Mouse (Mus musculus): Measurements from ENCODE around the gene Pi4kb. TPM values are rescaled to one million over a fixed set of nuclear protein-coding genes. Genes with fewer than 3 reads are reported as not detected.
"Not testable (repeated sequence)": the region's sequence is repeated elsewhere in the genome, so short reads cannot be mapped to it uniquely, and the experiment has no call there.

The Pi4kb gene
- polyA plus RNA-seq, 1 experiment from 2014 or later: 25.0 TPM

DNA sequence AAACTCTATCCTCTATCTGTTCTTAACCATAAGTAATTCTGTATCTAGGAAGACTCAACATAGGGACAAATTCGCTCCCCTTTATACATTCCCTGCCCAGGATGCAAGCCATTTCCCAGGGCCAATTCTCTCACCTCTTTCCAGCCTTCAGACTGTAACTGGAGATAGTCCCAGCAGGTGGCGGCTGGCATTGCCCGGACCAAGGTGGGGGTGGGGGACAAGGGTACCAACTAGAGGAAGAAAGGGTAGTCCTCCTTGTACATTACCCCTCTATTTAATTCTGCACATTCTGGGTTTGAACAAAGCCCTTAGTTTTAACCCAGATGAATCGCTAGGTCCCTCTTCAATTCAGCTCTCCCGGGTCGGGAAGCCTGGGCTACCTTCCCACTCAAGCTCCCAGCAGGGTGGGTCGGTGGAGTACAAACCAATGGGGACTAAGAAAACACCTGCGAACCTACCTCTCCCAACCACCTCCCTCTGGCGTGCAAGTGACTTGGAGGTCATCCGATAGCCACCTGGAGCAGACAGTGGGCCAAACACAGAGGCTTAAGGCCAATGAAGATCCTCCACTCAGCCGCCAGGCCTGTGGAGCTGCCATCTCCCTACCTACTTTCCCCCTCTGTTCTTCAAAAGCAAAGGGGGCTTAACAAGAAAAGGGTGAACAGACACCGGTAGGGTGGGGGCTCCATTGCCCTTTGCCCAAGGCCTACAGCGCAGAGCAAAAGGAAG is 39.3 kb downstream of the Pi4kb start:
- WGBS: 14% methylated on average over 13 of the region's 13 CpGs
- no peaks in the 10 kb centered on the region for H3K9me3 ChIP-seq (ENCODE audit: control insufficient read depth, low read length)
- peaks cover 17% of the 10 kb centered on the region for H3K4me1 ChIP-seq (ENCODE audit: control insufficient read depth, insufficient read depth, low read length)
- H3K36me3 ChIP-seq (ENCODE audit: control insufficient read depth, insufficient read depth, low read length): peaks cover 26% of the 10 kb centered on the region
- peak overlapping the region; percentile 67 for H3K9ac ChIP-seq (ENCODE audit: low read length)
- DNase-seq (ENCODE audit: low spot score) (no peak), ATAC-seq (ENCODE audit: insufficient number of reproducible peaks, low FRiP score, low TSS enrichment, low read depth) (no peak)
- H3K4me3 ChIP-seq (ENCODE audit: low read depth, low read length): peak overlapping the region; percentile 89
- no peak overlapping the region for H3K27ac ChIP-seq (replicated peaks; ENCODE audit: low read depth, low read length)
- H3K27me3 ChIP-seq (ENCODE audit: control insufficient read depth, insufficient read depth, low read length): no peaks in the 10 kb centered on the region
- peak overlapping the region; percentile 71 for H3K4me2 ChIP-seq (ENCODE audit: low read depth, severe bottlenecking)

DNA sequence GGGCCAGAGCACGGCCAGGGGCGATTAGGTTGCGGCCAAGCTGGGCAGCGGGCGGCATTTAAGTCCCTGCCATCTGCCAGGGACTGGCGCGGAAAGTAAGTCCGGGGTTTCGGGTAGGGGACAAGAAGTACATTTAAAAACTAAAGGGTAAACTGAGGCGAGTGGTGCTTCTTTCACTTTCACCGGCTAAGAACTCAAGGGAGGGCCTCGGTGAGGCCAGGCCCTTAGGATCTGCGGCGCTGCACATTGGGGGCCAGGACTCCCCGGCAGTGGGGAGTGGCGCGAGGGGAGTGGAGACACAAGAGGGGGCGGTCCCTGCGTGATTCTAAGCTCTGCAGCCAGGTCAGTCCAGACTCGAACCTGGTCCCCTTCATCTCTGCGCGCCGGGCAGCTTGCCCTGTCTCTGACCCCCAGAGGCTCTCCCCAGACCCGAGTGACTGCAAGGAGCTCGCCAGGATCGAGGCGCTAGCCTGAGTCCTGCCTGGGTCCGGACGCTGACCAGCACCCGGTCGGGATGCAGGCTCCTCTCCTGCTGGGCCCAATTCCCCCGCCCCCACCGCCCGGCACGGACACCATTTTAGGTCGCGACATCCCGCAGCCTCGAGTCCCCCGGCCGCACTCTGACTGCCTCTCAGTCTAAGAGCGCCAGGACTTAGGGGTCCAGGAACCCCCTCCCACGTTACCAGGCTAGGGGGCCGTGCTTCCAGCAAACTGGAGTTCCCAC is 40.1 kb downstream of the Pi4kb start:
- peaks cover 17% of the 10 kb centered on the region for H3K4me1 ChIP-seq (ENCODE audit: control insufficient read depth, insufficient read depth, low read length)
- H3K9ac ChIP-seq (ENCODE audit: low read length): peak overlapping the region; percentile 67
- H3K4me3 ChIP-seq (ENCODE audit: low read depth, low read length): peak overlapping the region; percentile 89
- H3K27ac ChIP-seq (replicated peaks; ENCODE audit: low read depth, low read length): peak overlapping the region; percentile 82
- ATAC-seq (ENCODE audit: insufficient number of reproducible peaks, low FRiP score, low TSS enrichment, low read depth) (peak; percentile 13; the same call in 1 of the 2 replicates), DNase-seq (ENCODE audit: low spot score) (no peak)
- peaks cover 24% of the 10 kb centered on the region for H3K36me3 ChIP-seq (ENCODE audit: control insufficient read depth, insufficient read depth, low read length)
- no peaks in the 10 kb centered on the region for H3K27me3 ChIP-seq (ENCODE audit: control insufficient read depth, insufficient read depth, low read length)
- no peaks in the 10 kb centered on the region for H3K9me3 ChIP-seq (ENCODE audit: control insufficient read depth, low read length)
- WGBS: under 1% methylated on average over 44 of the region's 44 CpGs
- H3K4me2 ChIP-seq (ENCODE audit: low read depth, severe bottlenecking): peak overlapping the region; percentile 71

- 0% methylated on average over 36 of the region's 37 CpGs for WGBS
- H3K4me1 ChIP-seq (ENCODE audit: control insufficient read depth, insufficient read depth, low read length): peaks cover 17% of the 10 kb centered on the region
- H3K4me3 ChIP-seq (ENCODE audit: low read depth, low read length): peak within 1 kb of the TSS; percentile 89
- H3K27me3 ChIP-seq (ENCODE audit: control insufficient read depth, insufficient read depth, low read length): no peaks in the 10 kb centered on the region
- H3K4me2 ChIP-seq (ENCODE audit: low read depth, severe bottlenecking): peak within 1 kb of the TSS; percentile 75
- H3K27ac ChIP-seq (replicated peaks; ENCODE audit: low read depth, low read length): peak within 1 kb of the TSS; percentile 95
- ATAC-seq (ENCODE audit: insufficient number of reproducible peaks, low FRiP score, low TSS enrichment, low read depth) (peak; percentile 99), DNase-seq (ENCODE audit: low spot score) (peak; percentile 99)
- no peaks in the 10 kb centered on the region for H3K9me3 ChIP-seq (ENCODE audit: control insufficient read depth, low read length)
- H3K36me3 ChIP-seq (ENCODE audit: control insufficient read depth, insufficient read depth, low read length): peaks cover 18% of the 10 kb centered on the region
- peak within 1 kb of the TSS; percentile 77 for H3K9ac ChIP-seq (ENCODE audit: low read length)
Measured at GRCm38 (mm10) chr3:95015337-95015872, 40.9 kb downstream of the Pi4kb start, which contains the start of gene Zfp687. Gene Zfp687, minus strand, starts transcription at chr3:95015448.

GRCm38 (mm10) chr3:95015891-95016531 is 41.5 kb downstream of the Pi4kb start:
- H3K4me2 ChIP-seq (ENCODE audit: low read depth, severe bottlenecking): peak overlapping the region; percentile 75
- ATAC-seq (ENCODE audit: insufficient number of reproducible peaks, low FRiP score, low TSS enrichment, low read depth) (peak; percentile 73), DNase-seq (ENCODE audit: low spot score) (peak; percentile 94)
- peaks cover 12% of the 10 kb centered on the region for H3K36me3 ChIP-seq (ENCODE audit: control insufficient read depth, insufficient read depth, low read length)
- peak overlapping the region; percentile 89 for H3K4me3 ChIP-seq (ENCODE audit: low read depth, low read length)
- under 1% methylated on average over 40 of the region's 40 CpGs for WGBS
- peaks cover 17% of the 10 kb centered on the region for H3K4me1 ChIP-seq (ENCODE audit: control insufficient read depth, insufficient read depth, low read length)
- H3K9ac ChIP-seq (ENCODE audit: low read length): peak overlapping the region; percentile 77
- no peaks in the 10 kb centered on the region for H3K9me3 ChIP-seq (ENCODE audit: control insufficient read depth, low read length)
- no peaks in the 10 kb centered on the region for H3K27me3 ChIP-seq (ENCODE audit: control insufficient read depth, insufficient read depth, low read length)
- peak overlapping the region; percentile 95 for H3K27ac ChIP-seq (replicated peaks; ENCODE audit: low read depth, low read length)

- DNase-seq (ENCODE audit: low spot score) (no peak), ATAC-seq (ENCODE audit: insufficient number of reproducible peaks, low FRiP score, low TSS enrichment, low read depth) (no peak)
- peak overlapping the region; percentile 89 for H3K4me3 ChIP-seq (ENCODE audit: low read depth, low read length)
- H3K27me3 ChIP-seq (ENCODE audit: control insufficient read depth, insufficient read depth, low read length): no peaks in the 10 kb centered on the region
- H3K9ac ChIP-seq (ENCODE audit: low read length): peak overlapping the region; percentile 77
- H3K27ac ChIP-seq (replicated peaks; ENCODE audit: low read depth, low read length): peak overlapping the region; percentile 95
- peaks cover 6% of the 10 kb centered on the region; the same call in 1 of the 2 replicates for H3K36me3 ChIP-seq (ENCODE audit: control insufficient read depth, insufficient read depth, low read length)
- 6% methylated on average over 21 of the region's 21 CpGs for WGBS
- peaks cover 17% of the 10 kb centered on the region for H3K4me1 ChIP-seq (ENCODE audit: control insufficient read depth, insufficient read depth, low read length)
- H3K4me2 ChIP-seq (ENCODE audit: low read depth, severe bottlenecking): peak overlapping the region; percentile 75
- H3K9me3 ChIP-seq (ENCODE audit: control insufficient read depth, low read length): no peaks in the 10 kb centered on the region
Measured at GRCm38 (mm10) chr3:95016532-95017056, 42.1 kb downstream of the Pi4kb start.

- H3K9ac ChIP-seq (ENCODE audit: low read length): no peak overlapping the region
- no peak overlapping the region for H3K27ac ChIP-seq (replicated peaks; ENCODE audit: low read depth, low read length)
- no peaks in the 10 kb centered on the region for H3K27me3 ChIP-seq (ENCODE audit: control insufficient read depth, insufficient read depth, low read length)
- DNase-seq (ENCODE audit: low spot score): no peak
- H3K4me3 ChIP-seq (ENCODE audit: low read depth, low read length): no peak overlapping the region
- H3K4me1 ChIP-seq (ENCODE audit: control insufficient read depth, insufficient read depth, low read length): peaks cover 8% of the 10 kb centered on the region
- ATAC-seq (ENCODE audit: insufficient number of reproducible peaks, low FRiP score, low TSS enrichment, low read depth): no peak
- H3K4me2 ChIP-seq (ENCODE audit: low read depth, severe bottlenecking): no peak overlapping the region
- 81% methylated on average over 2 of the region's 2 CpGs for WGBS
- no peaks in the 10 kb centered on the region for H3K36me3 ChIP-seq (ENCODE audit: control insufficient read depth, insufficient read depth, low read length)
- H3K9me3 ChIP-seq (ENCODE audit: control insufficient read depth, low read length): no peaks in the 10 kb centered on the region
Measured at GRCm38 (mm10) chr3:95018741-95019140, 44.2 kb downstream of the Pi4kb start.

DNA sequence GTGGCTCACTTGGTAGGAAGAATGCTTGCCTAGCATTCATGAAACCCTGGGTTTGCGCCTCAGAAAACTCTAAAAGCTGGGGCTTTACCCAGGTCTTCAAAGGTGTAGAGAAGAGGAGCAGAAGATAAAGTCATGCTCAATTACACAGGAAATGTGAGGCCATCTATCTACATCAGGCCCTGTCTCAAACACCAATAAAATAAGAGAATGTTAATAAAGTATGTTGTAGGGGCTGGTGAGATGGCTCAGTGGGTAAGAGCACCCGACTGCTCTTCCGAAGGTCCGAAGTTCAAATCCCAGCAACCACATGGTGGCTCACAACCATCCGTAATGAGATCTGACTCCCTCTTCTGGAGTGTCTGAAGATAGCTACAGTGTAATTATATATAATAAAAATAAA is 46.4 kb downstream of the Pi4kb start:
- DNase-seq (ENCODE audit: low spot score); H3K4me1 ChIP-seq (ENCODE audit: control insufficient read depth, insufficient read depth, low read length); H3K27me3 ChIP-seq (ENCODE audit: control insufficient read depth, insufficient read depth, low read length); ATAC-seq (ENCODE audit: insufficient number of reproducible peaks, low FRiP score, low TSS enrichment, low read depth); H3K36me3 ChIP-seq (ENCODE audit: control insufficient read depth, insufficient read depth, low read length); H3K4me2 ChIP-seq (ENCODE audit: low read depth, severe bottlenecking); H3K27ac ChIP-seq (replicated peaks; ENCODE audit: low read depth, low read length); H3K9ac ChIP-seq (ENCODE audit: low read length); H3K9me3 ChIP-seq (ENCODE audit: control insufficient read depth, low read length); H3K4me3 ChIP-seq (ENCODE audit: low read depth, low read length): not testable (repeated sequence)
- WGBS: 95% methylated on average over 5 of the region's 5 CpGs

DNA sequence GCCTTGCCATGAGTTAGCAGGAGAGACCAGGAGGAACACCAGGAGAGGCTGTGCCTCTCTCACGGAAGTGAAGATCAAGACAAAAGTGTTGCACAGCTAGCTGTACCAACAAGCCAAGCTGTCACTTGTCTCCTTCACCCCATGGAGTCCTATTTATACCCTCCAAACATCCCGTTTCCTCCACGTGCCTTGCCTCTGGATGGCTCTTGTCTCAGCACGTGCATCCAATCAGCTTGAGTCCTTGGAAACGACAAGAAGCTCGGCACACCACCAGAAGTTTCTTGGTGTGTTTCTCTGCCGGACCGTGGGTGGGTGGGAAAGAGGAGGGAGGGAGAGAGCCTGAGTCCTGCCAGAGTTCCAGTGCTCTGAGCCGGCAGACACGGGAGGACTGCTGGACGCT is 50.0 kb downstream of the Pi4kb start:
- peak overlapping the region; percentile 22; the same call in 1 of the 2 replicates for H3K9ac ChIP-seq (ENCODE audit: low read length)
- 31% methylated on average over 11 of the region's 11 CpGs for WGBS
- ATAC-seq (ENCODE audit: insufficient number of reproducible peaks, low FRiP score, low TSS enrichment, low read depth): no peak

More for the DNA sequence above, 50.0 kb downstream of the Pi4kb start:
- Histone ChIP-seq H3K9me3 (ENCODE audit: control insufficient read depth, low read length) (no peaks in the 10 kb centered on the region), H3K27ac (replicated peaks; ENCODE audit: low read depth, low read length) (no peak overlapping the region), H3K4me1 (ENCODE audit: control insufficient read depth, insufficient read depth, low read length) (0 out of 2 replicates have a peak, but pooled peaks cover 4% of the 10 kb centered on the region), H3K4me3 (ENCODE audit: low read depth, low read length) (no peak overlapping the region), H3K4me2 (ENCODE audit: low read depth, severe bottlenecking) (no peak overlapping the region), H3K36me3 (ENCODE audit: control insufficient read depth, insufficient read depth, low read length) (0 out of 2 replicates have a peak, but pooled peaks cover under 1% of the 10 kb centered on the region), H3K27me3 (ENCODE audit: control insufficient read depth, insufficient read depth, low read length) (no peaks in the 10 kb centered on the region)
- DNase-seq (ENCODE audit: low spot score): no peak
